Mouse (Mus musculus) 3T3-L1 (cell line): ENCODE results near the gene Ippk.
A peak's percentile ranks its signal among the peaks of the same experiment; 100 is the strongest.

Experiments
- DNase-seq: peaks from one replicate; pipeline ENCODE4 v3.0.0-alpha.2; 2015; ENCODE audit warnings: low read depth, low spot score

The Ippk gene

DNA sequence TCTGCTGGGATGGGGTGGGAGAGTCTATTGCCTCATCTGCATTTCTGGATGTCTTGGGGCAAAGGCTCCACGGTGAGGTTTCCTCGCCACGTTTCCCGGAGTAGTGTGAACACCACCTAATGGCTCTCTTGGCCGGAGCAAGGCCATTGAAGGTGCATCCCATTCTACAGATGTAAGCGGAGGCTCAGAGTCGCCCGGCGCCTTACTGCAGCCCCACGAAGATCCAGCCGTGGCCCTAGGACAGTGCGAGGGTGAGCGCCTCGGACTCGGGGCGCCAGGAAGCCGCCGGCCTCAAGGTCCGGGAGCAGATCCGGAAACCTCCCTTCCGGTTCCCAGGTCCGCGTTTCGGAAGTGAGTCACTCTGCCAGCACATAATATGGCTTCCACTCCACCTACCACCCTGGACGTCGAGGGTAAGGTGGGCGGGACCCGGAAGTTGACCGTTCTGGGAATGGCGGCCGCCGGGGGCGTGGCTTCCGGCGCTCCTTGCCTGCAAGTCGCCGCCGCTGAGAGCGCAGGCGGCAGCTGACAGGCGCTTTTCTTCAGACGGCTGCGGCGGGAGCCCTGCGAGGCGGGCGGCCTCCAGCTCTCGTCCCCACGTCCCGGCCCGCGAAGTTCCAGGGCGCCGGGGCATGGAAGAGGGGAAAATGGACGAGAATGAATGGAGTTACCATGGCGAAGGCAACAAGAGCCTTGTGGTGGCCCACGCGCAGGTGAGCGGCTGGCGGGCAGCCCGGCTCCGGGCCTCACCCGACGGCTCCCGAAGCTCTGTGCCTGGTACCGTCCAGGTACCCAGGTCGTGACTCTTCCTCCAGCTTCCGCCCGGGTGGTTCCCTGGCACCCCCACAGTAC is at the start of gene Ippk:
TSS of gene Ippk (plus strand) at position 496 of the 852 bp plus-strand sequence.
- peak; percentile 98 for DNase-seq

DNA sequence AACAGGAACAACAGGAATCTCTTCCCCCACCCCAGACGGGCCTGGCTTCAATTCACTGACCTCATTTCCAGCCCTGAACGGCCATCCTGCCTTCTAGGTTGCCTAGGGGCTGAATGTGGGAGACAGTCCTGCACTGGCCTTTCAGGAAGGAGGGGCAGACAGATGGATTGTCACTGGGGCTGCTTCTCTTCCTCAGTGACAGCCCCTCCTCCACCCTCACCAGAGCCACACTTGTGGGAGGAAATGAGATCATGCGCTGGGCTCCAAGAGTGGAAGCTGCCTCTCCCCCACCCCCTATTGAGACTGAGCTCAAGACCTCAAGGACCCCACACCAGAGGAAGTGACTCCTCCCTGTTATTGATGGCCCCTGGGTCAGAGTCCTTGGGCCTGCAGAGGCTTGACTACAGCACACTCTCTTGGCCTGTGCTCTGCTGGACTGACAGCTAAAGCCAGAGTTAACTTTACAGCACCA is 49.6 kb upstream of the Ippk start:
- no peak for DNase-seq

DNA sequence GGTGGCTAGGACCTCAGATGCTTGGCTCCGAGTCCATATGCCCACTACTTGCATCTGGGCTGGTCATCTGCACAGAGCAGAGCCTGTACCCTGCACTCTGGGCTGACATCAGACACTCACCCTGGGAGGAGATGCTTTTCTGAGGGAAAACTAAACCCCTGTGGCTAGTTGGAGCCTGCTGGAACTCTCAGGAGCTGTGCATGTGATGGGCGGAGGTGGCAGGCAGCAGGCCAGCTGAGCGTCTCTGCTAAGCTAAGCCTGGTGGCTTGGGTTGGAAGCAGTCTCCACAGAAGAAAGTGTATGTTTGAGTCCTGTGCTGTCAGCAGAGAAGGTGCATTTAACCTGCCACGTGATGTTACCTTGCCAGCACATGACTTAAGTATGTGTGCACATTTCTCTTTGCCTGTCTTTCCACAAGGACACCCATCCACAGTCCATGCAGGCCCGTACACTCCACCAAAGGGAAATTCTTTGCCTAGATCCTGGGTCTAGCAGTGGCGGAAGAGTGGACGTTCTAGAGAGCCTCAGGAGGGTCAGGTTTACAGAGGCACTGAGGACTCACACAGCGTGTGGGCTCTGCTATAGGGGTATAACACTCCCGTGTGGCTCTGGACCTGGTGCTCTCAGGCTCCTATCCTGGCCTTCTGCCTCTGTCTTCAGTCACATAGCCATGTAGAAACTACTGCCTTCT is 48.5 kb upstream of the Ippk start:
- DNase-seq = no peak

DNA sequence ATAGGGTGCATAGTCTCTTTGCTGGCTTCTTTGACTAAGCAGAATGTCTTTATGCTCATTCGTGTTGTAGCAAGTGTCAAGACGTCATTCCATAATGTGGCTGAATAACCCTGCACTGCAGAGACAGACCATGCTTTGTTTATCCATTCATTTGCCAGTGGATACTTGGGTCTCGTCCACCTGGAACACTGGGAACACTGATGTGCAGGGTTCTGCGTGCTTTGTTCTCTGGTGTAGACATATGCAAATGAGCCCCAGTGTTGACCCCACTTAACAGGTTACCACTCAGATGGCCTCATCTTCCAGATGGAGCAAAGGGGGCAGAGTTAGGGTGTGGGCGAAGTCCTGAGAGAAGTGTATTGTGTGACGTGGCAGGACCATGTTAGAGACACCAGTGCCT is 46.7 kb upstream of the Ippk start:
- DNase-seq = no peak

DNA sequence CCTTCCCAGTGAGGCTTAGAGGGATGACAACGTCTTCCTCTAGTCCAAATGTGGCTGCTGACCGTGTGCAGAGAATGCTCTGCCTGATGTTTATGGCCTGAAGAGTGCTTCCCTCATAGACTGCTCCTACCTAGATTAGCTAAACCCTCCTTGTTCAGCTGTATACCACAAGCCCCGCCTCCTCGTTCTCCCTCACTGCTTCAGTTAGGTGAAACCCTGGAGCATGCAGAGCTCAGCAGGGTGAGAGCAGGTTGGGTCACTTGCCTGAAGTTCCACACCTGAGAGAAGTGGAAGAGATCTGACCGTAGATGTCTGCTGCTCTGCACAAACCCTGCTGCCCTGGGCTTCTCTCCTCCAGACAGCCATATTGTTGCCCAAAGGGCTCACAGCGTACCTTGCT is 46.3 kb upstream of the Ippk start:
- no peak for DNase-seq

DNA sequence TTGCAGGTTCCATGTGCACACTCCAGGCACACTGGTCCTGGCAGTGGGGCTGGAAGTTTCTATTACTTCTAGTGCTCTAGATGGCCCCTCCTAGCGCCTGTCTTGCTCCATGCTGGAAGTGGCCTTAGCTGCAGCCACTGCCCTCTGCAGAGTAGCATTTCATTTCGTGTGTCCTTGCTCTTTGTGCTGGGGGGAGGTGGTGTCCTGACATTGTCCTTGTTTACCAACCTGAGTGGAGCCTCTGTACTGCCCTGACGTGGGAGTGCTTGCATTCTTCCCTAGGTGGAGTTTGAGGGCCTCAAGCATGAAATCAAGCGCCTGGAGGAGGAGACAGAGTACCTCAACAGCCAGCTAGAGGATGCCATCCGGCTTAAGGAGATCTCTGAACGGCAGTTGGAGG is 43.4 kb upstream of the Ippk start:
- DNase-seq = no peak

DNA sequence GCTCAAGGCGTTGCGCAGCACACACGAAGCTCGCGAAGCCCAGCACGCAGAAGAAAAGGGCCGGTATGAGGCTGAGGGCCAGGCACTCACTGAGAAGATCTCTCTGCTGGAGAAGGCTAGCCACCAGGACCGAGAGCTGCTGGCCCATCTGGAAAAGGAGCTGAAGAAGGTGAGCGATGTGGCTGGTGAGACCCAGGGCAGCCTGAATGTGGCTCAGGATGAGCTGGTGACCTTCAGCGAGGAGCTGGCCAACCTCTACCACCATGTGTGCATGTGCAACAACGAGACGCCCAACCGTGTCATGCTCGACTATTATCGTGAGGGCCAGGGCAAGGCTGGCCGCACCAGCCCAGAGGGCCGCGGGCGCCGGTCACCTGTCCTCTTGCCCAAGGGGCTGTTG is 41.7 kb upstream of the Ippk start:
- DNase-seq = no peak

DNA sequence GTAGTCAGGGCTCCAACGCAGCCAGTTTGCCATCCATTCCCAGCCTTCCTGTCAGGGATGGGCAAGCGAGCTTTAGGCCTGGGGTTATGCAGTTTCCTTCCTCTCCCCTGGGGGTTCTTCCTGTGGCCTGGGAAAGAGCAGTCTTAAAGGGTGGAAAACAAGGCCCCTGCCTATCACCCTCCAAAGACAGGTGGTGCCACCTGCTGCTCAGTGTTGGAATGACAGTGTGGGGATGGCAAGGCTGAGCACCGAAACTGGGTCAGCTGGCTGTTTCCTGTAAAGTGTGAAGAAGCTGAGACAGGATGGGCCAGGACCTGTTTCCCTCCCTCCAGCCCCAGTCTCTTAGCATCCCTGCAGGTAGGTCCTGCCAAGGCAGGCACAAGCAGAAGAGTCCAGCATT is 39.8 kb upstream of the Ippk start:
- peak; percentile 87 for DNase-seq

DNA sequence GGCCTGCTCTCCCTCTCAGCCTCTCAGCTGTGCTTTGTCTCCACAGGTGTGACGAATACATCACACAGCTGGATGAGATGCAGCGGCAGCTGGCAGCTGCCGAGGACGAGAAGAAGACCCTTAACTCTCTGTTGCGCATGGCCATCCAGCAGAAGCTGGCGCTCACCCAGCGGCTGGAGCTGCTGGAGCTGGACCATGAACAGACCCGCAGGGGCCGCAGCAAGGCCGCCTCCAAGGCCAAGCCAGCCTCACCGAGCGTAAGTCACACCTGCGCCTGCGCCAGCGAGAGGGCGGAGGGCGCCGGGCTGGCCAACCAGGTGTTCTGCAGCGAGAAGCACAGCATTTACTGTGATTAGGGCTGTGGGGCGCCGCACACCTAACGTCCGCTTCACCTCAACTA is 38.1 kb upstream of the Ippk start:
- no peak for DNase-seq

DNA sequence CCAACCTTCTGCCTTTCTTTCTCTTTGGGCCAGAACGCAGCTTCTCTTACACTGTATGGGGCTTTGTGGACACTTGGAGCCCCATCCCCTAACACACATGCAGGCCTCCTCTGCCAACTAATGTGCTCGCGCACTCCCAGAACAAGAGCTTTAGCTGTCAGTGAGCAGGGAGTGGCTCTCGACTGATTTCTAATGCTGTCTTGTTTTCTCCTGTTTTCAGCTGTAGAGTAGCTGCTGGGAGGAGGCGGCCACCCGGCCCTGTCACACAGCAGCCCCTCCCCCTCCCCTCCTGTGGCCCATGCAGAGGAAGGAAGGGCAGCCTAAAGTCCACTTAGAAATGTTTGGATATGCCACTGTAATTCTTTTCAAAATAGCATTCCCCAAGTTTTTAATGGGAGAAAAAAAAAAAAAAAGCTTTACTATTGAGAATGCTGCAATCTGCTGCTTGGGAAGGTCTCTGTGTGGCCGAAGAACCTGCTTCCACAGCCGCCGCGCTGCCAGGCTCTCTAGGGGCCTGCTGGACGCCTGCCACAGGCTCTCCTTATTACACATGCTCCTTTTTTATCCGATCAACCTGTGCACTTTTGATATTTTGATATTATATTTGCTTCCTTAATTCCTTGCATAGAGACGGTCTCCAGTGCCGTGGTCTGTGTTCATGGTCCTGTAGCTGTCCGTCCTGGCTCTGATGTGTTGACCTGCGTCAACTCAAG is 36.1 kb upstream of the Ippk start:
- DNase-seq = no peak

DNA sequence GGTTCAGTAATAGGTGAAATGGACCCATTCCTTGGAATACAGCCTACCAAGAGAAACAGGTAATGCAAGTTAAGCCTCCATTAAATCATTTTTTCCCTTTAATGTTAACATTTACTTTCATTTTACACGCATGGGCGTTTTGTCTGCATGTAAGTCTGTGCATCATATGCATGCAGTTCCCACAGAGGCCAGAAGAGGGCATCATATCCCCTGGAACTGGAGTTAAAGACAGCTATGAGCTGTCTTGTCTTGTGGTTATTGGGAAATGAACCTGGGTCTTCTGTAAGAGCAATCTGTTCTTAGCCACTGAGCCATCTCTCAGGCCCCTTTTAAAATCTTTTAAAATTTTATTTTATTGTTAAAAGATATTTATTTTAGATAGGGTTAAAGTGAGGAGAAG is 29.7 kb upstream of the Ippk start:
- peak; percentile 64 for DNase-seq

DNA sequence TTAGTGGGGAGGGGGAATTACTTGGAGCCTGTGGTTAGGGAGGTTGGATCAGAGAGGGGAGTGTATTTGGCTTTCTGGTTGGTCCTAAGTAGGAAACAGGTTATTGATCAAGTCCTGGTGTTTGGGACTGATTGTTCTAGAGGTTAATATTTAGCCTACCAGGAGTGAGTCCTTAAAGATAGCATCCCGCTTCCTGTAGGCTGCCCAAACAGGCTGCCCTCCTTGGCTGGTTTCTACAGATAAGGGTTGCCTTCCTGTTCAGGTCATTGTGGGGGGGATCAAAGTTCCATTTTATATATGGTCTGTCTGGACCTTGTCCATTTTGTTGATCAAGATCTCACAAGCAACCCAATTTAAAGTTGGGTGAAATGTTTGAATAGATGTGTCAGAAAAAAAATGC is 27.5 kb upstream of the Ippk start:
- no peak for DNase-seq

DNA sequence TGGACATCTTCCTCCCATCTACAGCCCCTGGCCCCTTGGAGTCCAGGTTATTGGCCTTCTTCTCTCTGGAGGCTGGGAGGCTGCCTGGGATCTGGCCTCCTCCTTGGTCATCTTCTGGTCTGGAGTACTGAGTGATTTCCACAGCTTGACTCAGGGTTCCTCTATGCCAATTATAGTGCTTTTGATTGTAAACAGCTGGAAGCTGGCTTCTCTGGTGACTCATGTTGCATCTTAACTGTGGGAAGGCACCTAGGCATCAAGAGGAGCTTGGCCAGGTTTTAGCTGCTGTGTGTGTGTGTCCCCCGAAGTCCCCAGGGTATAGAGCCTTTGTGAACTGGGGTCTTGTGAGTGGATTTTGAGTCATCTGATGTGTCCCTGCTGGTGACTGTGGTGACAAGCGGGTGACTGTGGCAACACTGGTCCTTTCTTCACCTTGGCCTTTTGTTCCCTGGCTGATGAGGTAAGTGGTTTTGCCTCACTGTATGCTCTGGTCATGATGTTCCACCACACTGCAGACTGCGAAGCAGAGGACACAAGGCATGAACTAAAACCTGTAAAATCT is 26.1 kb upstream of the Ippk start:
- peak; percentile 83 for DNase-seq

DNA sequence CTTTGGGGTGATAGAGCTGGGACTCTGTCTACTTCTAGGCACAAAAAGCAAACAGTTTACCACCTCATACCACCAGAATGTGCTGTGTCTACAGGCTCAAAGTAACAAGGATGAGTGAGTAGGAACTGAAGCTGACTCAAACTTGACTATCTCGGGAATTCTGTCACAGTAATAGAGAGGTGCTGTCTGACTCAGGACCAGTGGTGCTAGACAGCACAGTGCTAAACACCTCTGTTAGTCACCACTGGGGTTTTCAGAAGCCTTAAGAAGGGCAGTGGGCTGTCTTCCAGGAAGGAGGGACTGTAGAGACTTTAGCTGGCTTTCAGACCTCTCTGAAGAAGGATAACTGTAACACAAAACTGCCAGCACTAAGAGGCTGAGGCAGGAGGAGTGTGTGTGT is 24.3 kb upstream of the Ippk start:
- peak; percentile 86 for DNase-seq

DNA sequence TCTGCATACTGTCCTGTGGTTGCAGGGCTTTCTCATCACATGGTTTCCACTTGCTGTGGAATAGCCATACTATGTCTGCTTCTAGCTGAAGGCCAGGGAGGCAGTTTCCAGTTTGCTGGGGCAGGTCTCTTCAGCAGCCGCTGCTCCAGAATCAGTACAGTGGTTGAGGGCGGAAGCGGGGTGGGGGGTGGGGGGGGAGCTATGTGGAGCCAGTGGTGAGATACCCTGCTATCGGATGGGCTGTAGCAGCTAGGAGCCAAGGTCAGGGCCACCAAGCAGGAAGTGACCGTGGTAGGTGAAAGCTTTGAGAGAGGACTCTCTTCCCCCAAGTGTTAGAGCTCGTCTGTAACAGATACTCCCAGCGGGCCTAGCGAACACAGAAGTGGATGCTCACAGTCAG is 22.9 kb upstream of the Ippk start:
- DNase-seq = no peak

DNA sequence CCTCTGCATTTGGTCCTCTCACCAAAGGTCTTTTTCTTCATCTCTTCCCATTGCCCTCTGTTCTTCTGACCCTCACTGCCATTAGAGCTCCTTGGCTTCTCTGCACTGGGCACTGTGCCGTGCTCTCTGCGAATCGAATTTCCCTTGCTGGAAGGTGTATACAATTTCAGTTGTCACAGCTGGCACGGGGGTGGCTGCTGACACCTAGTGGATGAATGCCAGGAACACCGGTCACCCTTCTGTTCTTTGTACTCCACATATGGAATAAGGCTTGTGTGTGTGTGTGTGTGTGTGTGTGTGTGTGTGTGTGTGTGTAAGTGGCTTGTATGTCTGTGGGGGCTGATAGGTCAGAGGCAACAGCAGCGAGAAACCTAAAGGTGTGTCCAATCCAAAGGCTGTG is 20.9 kb upstream of the Ippk start:
- DNase-seq = peak; percentile 39

DNA sequence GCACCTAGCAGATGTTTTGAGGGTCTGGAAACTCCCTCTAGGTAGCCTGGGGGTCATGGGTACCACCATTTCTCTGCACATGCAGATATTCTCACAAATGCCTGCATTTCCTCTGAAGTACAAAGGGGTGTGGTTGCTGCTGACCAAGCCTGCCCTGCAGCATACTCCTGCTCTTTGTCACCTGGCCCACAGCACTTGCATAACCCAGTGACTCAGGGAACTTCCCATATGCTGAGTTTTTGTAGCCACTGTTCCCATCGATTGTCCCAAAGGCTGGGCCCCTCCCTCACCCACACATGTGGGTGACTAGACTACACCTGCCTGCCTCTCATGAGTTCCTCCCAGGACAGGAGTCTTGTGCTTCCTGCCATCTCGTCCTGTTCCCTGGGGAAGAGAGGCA is 18.4 kb upstream of the Ippk start:
- DNase-seq = peak; percentile 65

DNA sequence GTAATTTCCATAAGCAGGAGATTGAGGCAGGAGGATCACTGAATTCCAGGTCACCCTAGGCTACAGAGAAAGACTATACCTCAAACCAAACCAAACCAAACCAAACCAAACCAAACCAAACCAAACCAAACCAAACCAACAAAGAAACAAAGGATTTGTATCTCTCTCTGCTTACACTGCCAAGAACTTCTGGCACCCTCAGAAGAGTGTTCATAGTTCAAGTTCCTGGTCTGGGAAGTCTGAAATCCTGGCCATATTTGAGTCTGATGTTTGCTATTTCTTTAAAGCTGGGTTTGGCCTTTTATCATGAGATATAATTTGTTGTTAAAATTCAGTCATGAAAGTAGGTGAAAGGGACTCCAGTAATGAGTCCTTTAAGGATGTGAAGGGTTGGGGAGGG is 13.3 kb upstream of the Ippk start:
- no peak for DNase-seq

DNA sequence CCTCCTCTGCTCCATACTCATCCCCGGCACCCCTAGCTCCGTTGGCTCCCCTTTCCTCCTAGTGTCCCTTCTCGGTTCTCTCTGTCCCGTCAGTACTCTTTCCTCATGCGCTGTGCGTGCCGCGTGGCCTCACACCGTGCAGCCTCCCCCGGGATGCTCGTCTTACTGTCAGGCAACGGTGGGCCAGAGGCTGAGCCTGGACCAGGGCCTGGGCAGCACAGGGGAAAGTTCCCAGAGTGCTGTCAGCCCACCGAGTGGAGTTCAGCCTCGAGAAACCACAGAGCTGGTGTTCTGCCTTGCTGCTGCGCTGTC is 513 bp downstream of the Ippk start:
- no peak for DNase-seq

DNA sequence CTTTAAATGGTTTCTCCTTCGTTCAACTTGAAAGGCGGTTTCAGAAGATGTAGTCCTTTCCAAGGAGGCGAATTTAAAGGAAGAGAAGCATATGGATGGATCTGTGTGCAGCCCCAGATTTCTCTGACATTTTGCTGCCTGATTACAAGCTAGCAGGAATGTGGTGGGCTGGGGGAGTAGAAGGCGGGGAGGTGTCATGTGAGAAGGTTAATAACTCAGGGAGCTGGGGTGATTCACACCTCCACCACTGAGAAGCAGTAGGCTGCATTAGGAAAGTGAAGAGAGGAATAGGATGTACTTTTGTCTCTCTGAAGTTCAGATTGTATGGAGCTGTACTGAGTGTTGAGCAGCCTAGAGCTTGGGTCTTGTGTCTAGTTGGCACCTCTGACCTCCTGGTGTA is 910 bp downstream of the Ippk start:
- peak; percentile 26 for DNase-seq

DNA sequence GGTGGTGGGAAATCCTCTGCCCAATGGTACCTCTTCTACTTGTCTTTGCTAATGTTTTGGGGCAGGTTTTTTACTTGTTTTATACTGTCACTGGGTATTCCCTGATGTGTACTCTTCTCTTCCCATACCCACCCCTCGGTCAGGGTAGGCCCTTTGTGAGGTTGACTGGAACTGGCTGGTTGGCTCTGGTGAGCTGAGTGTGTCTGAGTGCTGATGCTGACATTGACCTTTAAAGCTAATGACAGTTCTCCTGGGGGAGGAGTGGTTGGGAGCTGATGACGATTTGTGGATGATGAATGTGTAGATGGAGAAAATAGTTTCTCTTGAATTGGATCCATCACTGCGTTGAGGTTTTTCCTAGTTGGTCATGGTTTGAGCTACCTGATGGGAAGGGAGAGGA is 5.7 kb downstream of the Ippk start:
- no peak for DNase-seq

DNA sequence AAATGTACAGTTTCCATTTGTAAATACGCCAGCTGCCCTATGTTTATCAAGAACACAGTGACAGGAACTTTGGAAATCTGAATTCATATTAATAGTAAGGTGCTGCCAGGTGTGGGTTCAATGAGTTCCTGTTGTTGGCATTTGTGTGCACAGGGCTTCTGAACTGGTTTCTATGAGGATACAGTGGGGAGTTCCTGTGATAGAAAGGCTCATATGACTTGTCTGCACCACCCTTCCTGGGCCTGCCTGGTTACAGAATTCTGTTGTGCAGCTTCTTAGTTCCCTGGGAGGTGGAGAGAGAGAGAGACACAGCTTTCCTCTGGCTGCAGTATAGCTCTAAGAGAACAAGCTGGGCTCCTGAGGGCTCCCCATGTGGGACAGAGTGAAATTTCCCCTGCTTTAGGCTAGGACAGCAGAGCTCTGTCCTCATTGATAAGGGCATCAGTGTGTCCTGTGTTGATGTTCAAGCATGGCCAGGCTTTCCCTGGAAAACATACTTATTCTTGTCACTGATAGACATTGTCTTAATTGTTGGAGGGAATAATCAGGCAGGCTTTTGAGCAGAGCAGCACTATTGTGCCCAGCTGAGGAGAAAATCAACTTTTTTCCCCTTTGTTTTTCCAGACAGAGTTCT is 7.1 kb downstream of the Ippk start:
- DNase-seq = no peak
